ENCODE assay signal across 29 mouse cellular contexts in the genomic region with DNA sequence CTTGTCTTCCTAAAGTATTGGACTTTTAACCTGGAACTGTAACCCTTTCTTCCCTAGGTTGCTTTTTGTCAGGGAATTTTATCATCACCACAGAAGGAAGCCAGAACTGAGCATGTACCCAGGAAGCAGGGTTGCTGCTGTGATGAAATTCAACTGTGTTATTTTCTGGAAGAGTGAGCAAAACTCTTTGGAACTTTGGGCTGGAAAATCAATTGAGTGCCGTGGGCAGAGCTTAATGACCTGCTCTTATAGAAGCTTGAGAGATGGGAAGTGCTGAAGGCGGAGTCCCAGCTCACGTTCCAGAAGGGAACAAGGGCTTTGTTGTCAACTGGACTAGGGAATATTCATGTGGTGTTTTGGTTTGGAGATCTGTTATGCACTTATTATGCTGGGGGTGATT. TPM values are rescaled to one million over a fixed set of nuclear protein-coding genes. Genes with fewer than 3 reads are reported as not detected.
A peak's percentile ranks its signal among the peaks of the same experiment; 100 is the strongest.
DNase-seq lines count a peak whose midpoint lies in the region; ATAC-seq and TF ChIP-seq lines count a peak whose summit lies in the region.
"Had no signal": no experiment of that assay in that cellular context is flagged by ENCODE, and none has a peak within 500 bp of the region (broad histone marks: within the 10 kb centered on the region; RNA-seq: fewer than 3 reads in every experiment).

No protein-coding gene starts in this region.

- no peak overlapping the region for H3K4me3 ChIP-seq in liver, adult 2 months (ENCODE audit: insufficient read depth, low read depth, low read length)
- no peak overlapping the region for H3K4me3 ChIP-seq in midbrain, embryonic 11.5 days (ENCODE audit: low read depth, low read length)
- H3K4me3 ChIP-seq in midbrain, postnatal 0 days (ENCODE audit: low read depth, low read length), result no peak overlapping the region
- H3K4me3 ChIP-seq: embryonic facial prominence, embryonic 13.5 days; embryonic facial prominence, embryonic 15.5 days; erythroblast, embryonic 14.5 days; forebrain, embryonic 10.5 days; forebrain, embryonic 12.5 days had no signal

- no peaks in the 10 kb centered on the region for H3K9me3 ChIP-seq in midbrain, embryonic 11.5 days (ENCODE audit: control insufficient read depth, low read length)
- no peaks in the 10 kb centered on the region for H3K9me3 ChIP-seq in midbrain, postnatal 0 days (ENCODE audit: low read length)
- H3K9me3 ChIP-seq: embryonic facial prominence, embryonic 13.5 days; embryonic facial prominence, embryonic 15.5 days; forebrain, embryonic 10.5 days; forebrain, embryonic 12.5 days; G1E had no signal

- H3K4me2 ChIP-seq in midbrain, embryonic 11.5 days, result no peak overlapping the region
- H3K4me2 ChIP-seq in midbrain, postnatal 0 days (ENCODE audit: low read depth, low read length, poor library complexity, severe bottlenecking), result no peak overlapping the region
- H3K4me2 ChIP-seq: embryonic facial prominence, embryonic 13.5 days; embryonic facial prominence, embryonic 15.5 days; forebrain, embryonic 12.5 days had no signal

- DNase-seq in liver, adult 2 months (ENCODE audit: extremely low read depth, low read depth, low spot score), result peak; percentile 43
- no peak for DNase-seq in liver
- DNase-seq in midbrain, embryonic 11.5 days (ENCODE audit: low spot score, missing footprints), result peak; percentile 57
- no peak for DNase-seq in midbrain, postnatal 0 days (ENCODE audit: low spot score)
- peak; percentile 9 for DNase-seq in Muller cell, postnatal 12 days (ENCODE audit: inconsistent ontology term)
- DNase-seq: adrenal gland, adult 2 months; adrenal gland, postnatal 10 days; adrenal gland, postnatal 25 days; B cell, adult 2 months; cerebellum, adult 11 months; cerebellum, adult 18-20 months; cerebellum, adult 8-10 months; cerebellum, adult 9-11 months; cerebellum, postnatal 14 days; cerebellum, postnatal 36 days; embryo, embryonic 11 days had no signal

- no peaks in the 10 kb centered on the region for H3K36me3 ChIP-seq in liver, adult 2 months (ENCODE audit: control insufficient read depth, insufficient read depth, low read length)
- no peaks in the 10 kb centered on the region for H3K36me3 ChIP-seq in midbrain, embryonic 11.5 days (ENCODE audit: control insufficient read depth, insufficient read depth, low read length)
- H3K36me3 ChIP-seq in midbrain, postnatal 0 days (ENCODE audit: insufficient read depth, low read length), result no peaks in the 10 kb centered on the region
- H3K36me3 ChIP-seq: embryonic facial prominence, embryonic 13.5 days; embryonic facial prominence, embryonic 15.5 days; forebrain, embryonic 10.5 days; forebrain, embryonic 12.5 days; G1E had no signal

- 44% methylated on average over 3 of the region's 3 CpGs for WGBS in liver, adult 2 months
- WGBS in midbrain, embryonic 11.5 days, result 62% methylated on average over 3 of the region's 3 CpGs
- WGBS in midbrain, postnatal 0 days, result 75% methylated on average over 3 of the region's 3 CpGs

- H3K4me1 ChIP-seq in liver, adult 2 months (ENCODE audit: control insufficient read depth, insufficient read depth, low read length), result peaks cover 6% of the 10 kb centered on the region
- no peaks in the 10 kb centered on the region for H3K4me1 ChIP-seq in midbrain, embryonic 11.5 days (ENCODE audit: control insufficient read depth, insufficient read depth, low read length)
- no peaks in the 10 kb centered on the region for H3K4me1 ChIP-seq in midbrain, postnatal 0 days (ENCODE audit: insufficient read depth, low read length)
- H3K4me1 ChIP-seq: embryonic facial prominence, embryonic 15.5 days; forebrain, embryonic 12.5 days had no signal

- no peaks in the 10 kb centered on the region for H3K79me2 ChIP-seq in liver, adult 2 months (ENCODE audit: control insufficient read depth, insufficient read depth, low read length)

- TF ChIP-seq CTCF in liver, adult 2 months (IDR thresholded peaks at IDR 0.05; ENCODE audit: low read depth, low read length), result no peak
- no peak for TF ChIP-seq CTCF in midbrain, postnatal 0 days (IDR thresholded peaks at IDR 0.05)

- H3K9ac ChIP-seq in liver, adult 2 months (ENCODE audit: low read depth, low read length), result no peak overlapping the region
- H3K9ac ChIP-seq in midbrain, embryonic 11.5 days (ENCODE audit: low read length), result no peak overlapping the region
- no peak overlapping the region for H3K9ac ChIP-seq in midbrain, postnatal 0 days (replicated peaks; ENCODE audit: low read length, poor library complexity, severe bottlenecking)
- H3K9ac ChIP-seq: embryonic facial prominence, embryonic 13.5 days; embryonic facial prominence, embryonic 15.5 days; forebrain, embryonic 12.5 days had no signal

- H3K27ac ChIP-seq in liver, adult 2 months (replicated peaks; ENCODE audit: insufficient read depth, low read depth, low read length), result no peak overlapping the region
- no peak overlapping the region for H3K27ac ChIP-seq in midbrain, embryonic 11.5 days (ENCODE audit: low read depth, low read length)
- H3K27ac ChIP-seq in midbrain, postnatal 0 days (ENCODE audit: low read depth, low read length), result no peak overlapping the region
- H3K27ac ChIP-seq: embryonic facial prominence, embryonic 13.5 days; embryonic facial prominence, embryonic 15.5 days; forebrain, embryonic 10.5 days; forebrain, embryonic 12.5 days had no signal

- H3K27me3 ChIP-seq in liver, adult 2 months (ENCODE audit: control insufficient read depth, insufficient read depth, low read length), result no peaks in the 10 kb centered on the region
- H3K27me3 ChIP-seq in midbrain, embryonic 11.5 days (ENCODE audit: control insufficient read depth, insufficient read depth, low read length), result no peaks in the 10 kb centered on the region
- no peaks in the 10 kb centered on the region for H3K27me3 ChIP-seq in midbrain, postnatal 0 days (ENCODE audit: insufficient read depth, low read length)
- H3K27me3 ChIP-seq: CH12.LX; embryonic facial prominence, embryonic 13.5 days; embryonic facial prominence, embryonic 15.5 days; forebrain, embryonic 12.5 days had no signal

- no peak for ATAC-seq in midbrain, embryonic 11.5 days (ENCODE audit: low FRiP score)
- no peak for ATAC-seq in midbrain, postnatal 0 days (ENCODE audit: low FRiP score)
- ATAC-seq: CD4-positive, CD25-positive, alpha-beta regulatory T cell, adult 4 months; forebrain, embryonic 14.5 days; forebrain, embryonic 16.5 days had no signal

- no peak for TF ChIP-seq POLR2A in liver, adult 2 months (IDR thresholded peaks at IDR 0.05; ENCODE audit: extremely low read depth, insufficient read depth, low read length)

RNA-seq across cellular contexts. Expression of a gene that starts 37.5 kb away (rescaled TPM):
- 0.09 and 0.13 TPM in 2 replicates for total RNA-seq in liver, adult 2 months (2014; rRNA removed)
- 0.13 TPM in 1 of 2 replicates, not detected in the other for polyA plus RNA-seq in liver, adult 2 months (2012; rRNA removed)
- polyA plus RNA-seq in midbrain, embryonic 11.5 days (2014; fragmentation: Nextera tagmentation; extraction: Ambion mirVana), result 0.33 TPM in 1 of 2 replicates, not detected in the other
- not detected in 2 replicates for total RNA-seq in midbrain, postnatal 0 days (2014; rRNA removed)
- not detected in 2 replicates for polyA plus RNA-seq in midbrain, postnatal 0 days (2015; fragmentation: Nextera tagmentation; extraction: Ambion mirVana)
- total RNA-seq: adrenal gland, adult 2 months; adrenal gland, postnatal 10 days; adrenal gland, postnatal 25 days; adrenal gland, postnatal 4 days; CH12.LX; common myeloid progenitor, adult 5-6 weeks; G1E had no signal
- polyA plus RNA-seq: adrenal gland, adult 2 months; CD4-positive, CD25-positive, alpha-beta regulatory T cell, adult 4 months; embryonic facial prominence, embryonic 11.5 days; embryonic facial prominence, embryonic 13.5 days; embryonic facial prominence, embryonic 15.5 days; erythroblast, embryonic 14.5 days; forebrain, embryonic 10.5 days; forebrain, embryonic 12.5 days; forebrain, embryonic 16.5 days; G1E had no signal

Comparison
In these comparisons a context has a peak if more than half of its experiments do, and no peak if none do; other contexts are left out.
1. DNase-seq: peak in liver, adult 2 months (single experiment), midbrain, embryonic 11.5 days (single experiment) and Muller cell, postnatal 12 days (single experiment); none in liver (single experiment) and midbrain, postnatal 0 days (single experiment).